Mouse (Mus musculus): ENCODE results near the gene Apeh. TPM values are rescaled to one million over a fixed set of nuclear protein-coding genes. Genes with fewer than 3 reads are reported as not detected.

Apeh gene
- total and polyA plus RNA-seq, 3 experiments = 69.0 to 76.1 TPM; not detected in 1

DNA sequence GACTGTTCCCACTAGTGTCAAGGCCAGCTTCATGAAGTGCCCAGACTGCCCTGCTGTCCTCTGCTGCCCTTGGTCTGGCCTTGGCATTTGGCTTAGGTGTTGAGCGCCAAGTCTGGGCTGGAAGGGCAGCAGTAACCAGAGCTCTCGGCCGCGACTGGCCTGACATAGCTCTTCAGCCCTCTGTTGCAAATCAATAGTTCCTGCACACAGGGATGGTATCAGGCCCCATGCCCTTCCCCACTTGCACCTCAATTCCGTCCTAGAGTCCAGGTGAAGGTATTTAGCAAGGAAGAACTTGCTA lies 37.2 kb downstream of the Apeh start:
- Histone ChIP-seq H3K4me3 (ENCODE audit: control insufficient read depth in 1 of 2, insufficient read depth in 1 of 2, low read depth in 2 of 2, low read length in 2 of 2) (no peak overlapping the region), H3K79me2 (ENCODE audit: control insufficient read depth, insufficient read depth, low read length, poor library complexity) (no peaks in the 10 kb centered on the region), H3K27me3 (ENCODE audit: control insufficient read depth in 1 of 2, insufficient read depth in 2 of 2, low read length in 2 of 2) (no peaks in the 10 kb centered on the region), H3K9me3 (replicated peaks; ENCODE audit: insufficient read depth, low read length) (no peaks in the 10 kb centered on the region), H3K27ac (ENCODE audit: control insufficient read depth, low read depth, low read length) (no peak overlapping the region), H3K4me1 (ENCODE audit: control insufficient read depth in 1 of 2, insufficient read depth in 2 of 2, low read length in 2 of 2) (peaks cover 0 to 3% of the 10 kb centered on the region in 2 experiments; a peak in 1 of 4 replicates), H3K36me3 (ENCODE audit: control insufficient read depth in 1 of 2, insufficient read depth in 2 of 2, low read length in 2 of 2) (no peaks in the 10 kb centered on the region; a peak in 1 of 4 replicates), H3K9ac (ENCODE audit: control insufficient read depth, low read depth, low read length, poor library complexity, severe bottlenecking) (no peak overlapping the region)
- TF ChIP-seq TBP (IDR thresholded peaks at IDR 0.05; ENCODE audit: low read depth, low read length) (no peak), HCFC1 (IDR thresholded peaks at IDR 0.05; ENCODE audit: low read depth, low read length) (no peak), ZMIZ1 (IDR thresholded peaks at IDR 0.05; ENCODE audit: low read depth, low read length) (no peak), NELFE (IDR thresholded peaks at IDR 0.05; ENCODE audit: low read depth, low read length) (no peak), MEF2A (IDR thresholded peaks at IDR 0.05; ENCODE audit: extremely low read depth, insufficient replicate concordance, low read depth, low read length, poor library complexity, severe bottlenecking) (no peak), ZC3H11A (IDR thresholded peaks at IDR 0.05; ENCODE audit: low read depth, low read length) (no peak), MYB (IDR thresholded peaks at IDR 0.05; ENCODE audit: low read depth, low read length) (no peak), MXI1 (IDR thresholded peaks at IDR 0.05; ENCODE audit: low read depth, low read length) (no peak), CHD2 (IDR thresholded peaks at IDR 0.05; ENCODE audit: low read length) (no peak), MYC (IDR thresholded peaks at IDR 0.05; ENCODE audit: low read depth, low read length) (no peak), TAL1 (IDR thresholded peaks at IDR 0.05; ENCODE audit: low read length) (no peak), MAFK (IDR thresholded peaks at IDR 0.05; ENCODE audit: borderline replicate concordance, low read depth, low read length) (no peak), USF2 (IDR thresholded peaks at IDR 0.05; ENCODE audit: borderline replicate concordance in 1 of 2, insufficient read depth in 1 of 2, low read depth in 1 of 2, low read length in 2 of 2) (no peak), ZKSCAN1 (IDR thresholded peaks at IDR 0.05; ENCODE audit: low read depth, low read length) (no peak), UBTF (IDR thresholded peaks at IDR 0.05; ENCODE audit: borderline replicate concordance, insufficient read depth, low read depth, low read length) (no peak), GATA1 (IDR thresholded peaks at IDR 0.05; ENCODE audit: low read depth, low read length) (no peak), POLR2AphosphoS5 (IDR thresholded peaks at IDR 0.05; ENCODE audit: borderline replicate concordance, low read depth, low read length) (no peak), MAZ (IDR thresholded peaks at IDR 0.05; ENCODE audit: low read depth, low read length) (no peak)
- no peak for DNase-seq (ENCODE audit: low read depth, low spot score)

DNA sequence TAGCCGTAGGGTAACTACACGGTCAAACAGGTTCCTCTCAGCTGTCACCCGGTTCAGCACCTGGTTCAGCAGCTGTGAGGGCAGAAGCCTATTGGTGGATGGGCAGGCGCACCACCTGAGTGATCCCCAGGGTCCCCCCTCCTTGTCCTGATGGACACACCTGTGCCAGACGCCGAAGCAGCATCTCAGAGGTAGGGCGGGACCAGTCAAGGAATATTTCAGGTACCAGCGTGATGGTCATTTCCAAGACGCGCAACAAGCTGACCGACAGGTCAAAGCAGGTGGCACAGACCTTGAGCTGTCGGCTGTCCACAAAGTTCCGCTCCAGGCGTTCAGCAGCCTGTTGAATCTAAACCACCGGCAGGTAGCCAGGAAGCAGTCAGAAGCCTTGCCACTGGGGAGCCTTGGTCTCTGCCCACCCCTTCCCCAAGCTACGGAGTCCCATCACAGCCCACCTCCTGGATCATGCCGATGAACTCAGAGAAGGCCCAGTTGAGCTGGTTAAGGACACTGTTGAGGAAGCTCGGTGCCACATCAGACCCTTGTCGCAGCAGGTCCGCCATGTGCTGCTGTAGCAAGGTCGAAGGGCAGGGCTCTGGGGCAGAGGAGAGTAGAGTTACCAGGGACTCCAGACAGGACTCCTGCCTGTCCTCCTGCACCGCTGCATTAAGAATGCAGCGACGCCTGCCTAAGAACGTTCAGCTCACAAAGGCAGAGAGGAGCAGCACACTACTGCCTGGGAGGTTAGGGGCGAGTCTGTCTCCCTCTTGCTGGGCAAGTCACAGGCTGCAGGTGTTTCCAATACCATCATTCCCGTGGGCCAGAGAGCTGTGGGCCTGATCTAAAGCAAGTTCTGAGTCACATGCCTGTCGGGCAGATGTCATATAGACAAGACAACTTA lies 37.8 kb downstream of the Apeh start:
- Histone ChIP-seq H3K36me3 (ENCODE audit: control insufficient read depth in 1 of 2, insufficient read depth in 2 of 2, low read length in 2 of 2) (no peaks in the 10 kb centered on the region; a peak in 1 of 4 replicates), H3K27me3 (ENCODE audit: control insufficient read depth in 1 of 2, insufficient read depth in 2 of 2, low read length in 2 of 2) (no peaks in the 10 kb centered on the region), H3K9me3 (replicated peaks; ENCODE audit: insufficient read depth, low read length) (no peaks in the 10 kb centered on the region), H3K79me2 (ENCODE audit: control insufficient read depth, insufficient read depth, low read length, poor library complexity) (no peaks in the 10 kb centered on the region), H3K4me3 (ENCODE audit: control insufficient read depth in 1 of 2, insufficient read depth in 1 of 2, low read depth in 2 of 2, low read length in 2 of 2) (no peak overlapping the region), H3K9ac (ENCODE audit: control insufficient read depth, low read depth, low read length, poor library complexity, severe bottlenecking) (no peak overlapping the region), H3K4me1 (ENCODE audit: control insufficient read depth in 1 of 2, insufficient read depth in 2 of 2, low read length in 2 of 2) (peaks cover 0 to 3% of the 10 kb centered on the region in 2 experiments; a peak in 1 of 4 replicates), H3K27ac (ENCODE audit: control insufficient read depth, low read depth, low read length) (no peak overlapping the region)
- DNase-seq (ENCODE audit: low read depth, low spot score) = no peak
- TF ChIP-seq NRF1 (IDR thresholded peaks at IDR 0.05; ENCODE audit: insufficient read depth, low read depth, low read length, poor library complexity, severe bottlenecking) = no peak
- TF ChIP-seq TCF12 (IDR thresholded peaks at IDR 0.05; ENCODE audit: low read depth, low read length) = no peak
- no peak for TF ChIP-seq SMC3 (IDR thresholded peaks at IDR 0.05; ENCODE audit: low read depth, low read length)
- no peak for TF ChIP-seq KAT2A (conservative IDR thresholded peaks at IDR 0.05; ENCODE audit: low read depth, low read length)
- no peak for TF ChIP-seq MAX (IDR thresholded peaks at IDR 0.05; ENCODE audit: low read length)
- TF ChIP-seq RCOR1 (IDR thresholded peaks at IDR 0.05; ENCODE audit: low read depth, low read length) = no peak
- no peak for TF ChIP-seq TAL1 (IDR thresholded peaks at IDR 0.05; ENCODE audit: low read length)
- no peak for TF ChIP-seq CHD2 (IDR thresholded peaks at IDR 0.05; ENCODE audit: low read length)
- no peak for TF ChIP-seq JUND (IDR thresholded peaks at IDR 0.05; ENCODE audit: low read depth, low read length)
- no peak for TF ChIP-seq NELFE (IDR thresholded peaks at IDR 0.05; ENCODE audit: low read depth, low read length)
- no peak for TF ChIP-seq MAFK (IDR thresholded peaks at IDR 0.05; ENCODE audit: borderline replicate concordance, low read depth, low read length)
- TF ChIP-seq EP300 (IDR thresholded peaks at IDR 0.05; ENCODE audit: low read depth in 1 of 2, low read length in 2 of 2) = no peak
- no peak for TF ChIP-seq HCFC1 (IDR thresholded peaks at IDR 0.05; ENCODE audit: low read depth, low read length)
- TF ChIP-seq SIN3A (IDR thresholded peaks at IDR 0.05; ENCODE audit: low read length) = no peak
- no peak for TF ChIP-seq MEF2A (IDR thresholded peaks at IDR 0.05; ENCODE audit: extremely low read depth, insufficient replicate concordance, low read depth, low read length, poor library complexity, severe bottlenecking)
- TF ChIP-seq MXI1 (IDR thresholded peaks at IDR 0.05; ENCODE audit: low read depth, low read length) = no peak
